ENCODE assay signal across 34 mouse cellular contexts in genomic region chr16:12932959-12933358, GRCm38 (mm10).
"Had no signal": no experiment of that assay in that cellular context is flagged by ENCODE, and none has a peak within 500 bp of the region (broad histone marks: within the 10 kb centered on the region; RNA-seq: fewer than 3 reads in every experiment).

No protein-coding gene starts in this region.

- H3K4me3 ChIP-seq: heart, embryonic 12.5 days; heart, embryonic 13.5 days; heart, embryonic 15.5 days; hindbrain, embryonic 10.5 days; hindbrain, embryonic 12.5 days; hindbrain, embryonic 13.5 days; hindbrain, embryonic 15.5 days; intestine, embryonic 15.5 days; kidney, embryonic 15.5 days; layer of hippocampus, adult 2 months; left cerebral cortex, adult 2 months had no signal

- DNase-seq: heart, postnatal 10 days; heart, postnatal 14 days; heart, postnatal 36 days; kidney, adult 11 months; kidney, adult 18-20 months; kidney, adult 2 months; kidney, adult 8-10 months; kidney, adult 9 months; kidney, postnatal 10 days; kidney, postnatal 14 days; kidney, postnatal 25 days; kidney, postnatal 36 days; kidney, postnatal 4 days; layer of hippocampus, adult 9-11 months; layer of hippocampus, postnatal 36 days had no signal

- H3K9ac ChIP-seq: heart, embryonic 12.5 days; heart, embryonic 13.5 days; heart, embryonic 15.5 days; hindbrain, embryonic 12.5 days; hindbrain, embryonic 13.5 days; hindbrain, embryonic 14.5 days; hindbrain, embryonic 15.5 days; intestine, embryonic 15.5 days; kidney, embryonic 15.5 days had no signal

- H3K4me1 ChIP-seq: heart, embryonic 12.5 days; heart, embryonic 13.5 days; heart, embryonic 15.5 days; hindbrain, embryonic 10.5 days; hindbrain, embryonic 12.5 days; hindbrain, embryonic 13.5 days; hindbrain, embryonic 15.5 days; intestine, embryonic 15.5 days; kidney, embryonic 15.5 days had no signal

- H3K9me3 ChIP-seq: heart, embryonic 12.5 days; heart, embryonic 13.5 days; heart, embryonic 15.5 days; hindbrain, embryonic 10.5 days; hindbrain, embryonic 12.5 days; hindbrain, embryonic 13.5 days; hindbrain, embryonic 15.5 days; intestine, embryonic 15.5 days; kidney, embryonic 15.5 days had no signal

- H3K27me3 ChIP-seq: heart, embryonic 12.5 days; heart, embryonic 13.5 days; heart, embryonic 15.5 days; hindbrain, embryonic 12.5 days; hindbrain, embryonic 13.5 days; hindbrain, embryonic 15.5 days; intestine, embryonic 15.5 days; kidney, embryonic 15.5 days had no signal

- H3K27ac ChIP-seq: heart, embryonic 13.5 days; heart, embryonic 15.5 days; hindbrain, embryonic 10.5 days; hindbrain, embryonic 12.5 days; hindbrain, embryonic 13.5 days; hindbrain, embryonic 14.5 days; hindbrain, embryonic 15.5 days; hindbrain, postnatal 0 days; intestine, embryonic 15.5 days; kidney, embryonic 15.5 days; kidney, postnatal 0 days; layer of hippocampus, adult 2 months; left cerebral cortex, adult 2 months had no signal

- H3K36me3 ChIP-seq: heart, embryonic 12.5 days; heart, embryonic 13.5 days; heart, embryonic 15.5 days; hindbrain, embryonic 10.5 days; hindbrain, embryonic 12.5 days; hindbrain, embryonic 13.5 days; hindbrain, embryonic 15.5 days; intestine, embryonic 15.5 days; kidney, embryonic 15.5 days had no signal

- ATAC-seq: hindbrain, embryonic 16.5 days; hindbrain, postnatal 0 days; inflammation-experienced regulatory T-cells, adult 6 months; intestine, embryonic 15.5 days; intestine, embryonic 16.5 days; intestine, postnatal 0 days had no signal

- H3K4me2 ChIP-seq: heart, embryonic 11.5 days; heart, embryonic 12.5 days; heart, embryonic 13.5 days; heart, embryonic 15.5 days; hindbrain, embryonic 12.5 days; hindbrain, embryonic 13.5 days; hindbrain, embryonic 14.5 days; hindbrain, embryonic 15.5 days; intestine, embryonic 15.5 days; kidney, embryonic 15.5 days had no signal
